Mouse (Mus musculus) regulatory T cell (primary cell): Measurements from ENCODE around the gene Mto1.

Source experiments
- in situ Hi-C: fragments of 300-600 bp; cut with MboI, MseI; formaldehyde crosslinking; loops from one replicate; pipeline ENCODE4 v1.15.1; 2025; ENCODE audit warnings: high pct_unique_total_duplicates

The Mto1 gene

DNA sequence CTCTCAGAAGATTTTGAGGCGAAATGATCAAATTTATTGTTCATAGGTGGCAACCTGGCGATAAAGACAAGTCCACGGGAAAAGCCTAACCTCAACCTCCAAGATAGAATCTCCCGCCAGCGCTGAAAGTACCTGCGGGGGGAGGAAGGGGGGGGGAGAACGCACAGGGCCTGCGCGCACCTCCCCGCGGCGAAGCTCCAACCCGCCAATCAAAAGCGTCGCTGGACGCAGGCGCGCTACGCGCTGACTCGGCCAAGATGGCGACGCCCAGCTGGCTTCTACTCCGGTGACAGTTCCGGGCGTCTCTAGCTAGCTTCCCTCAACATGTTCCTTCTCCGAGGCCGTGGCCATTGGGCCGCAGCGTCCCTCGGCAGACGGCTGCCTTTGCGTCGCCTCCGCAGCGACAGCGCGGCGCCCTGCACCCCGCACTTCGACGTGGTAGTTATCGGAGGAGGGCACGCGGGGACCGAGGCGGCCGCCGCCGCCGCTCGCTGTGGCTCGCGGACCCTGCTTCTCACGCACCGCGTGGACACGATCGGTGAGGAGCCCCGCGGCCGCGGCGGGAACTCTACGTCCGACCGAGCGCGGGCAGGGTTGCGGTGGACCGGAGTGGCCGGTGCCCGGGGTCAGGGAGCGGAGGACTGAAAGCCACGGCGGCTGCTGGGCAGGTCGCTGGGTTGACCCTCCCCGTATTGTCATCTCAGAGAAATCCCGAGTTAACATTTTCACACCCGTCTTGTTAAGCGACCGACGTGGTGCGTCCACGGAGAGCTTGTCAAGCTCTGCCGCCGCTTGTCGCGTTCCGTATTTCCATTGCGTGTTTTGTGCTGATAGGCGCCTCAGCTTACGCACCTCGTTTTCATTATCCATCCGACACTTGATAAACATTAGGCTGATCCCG lies at the start of gene Mto1, which contains the start of gene Gm17324:
Mto1 (plus strand) TSS at position 236 of the 901 bp plus-strand sequence.
Gm17324 (minus strand) TSS at position 814 of the 901 bp plus-strand sequence.
- in situ Hi-C loops = loop anchor here (10.0 kb wide), 1 partner anchor 77 kb away; no protein-coding TSS in a partner anchor

DNA sequence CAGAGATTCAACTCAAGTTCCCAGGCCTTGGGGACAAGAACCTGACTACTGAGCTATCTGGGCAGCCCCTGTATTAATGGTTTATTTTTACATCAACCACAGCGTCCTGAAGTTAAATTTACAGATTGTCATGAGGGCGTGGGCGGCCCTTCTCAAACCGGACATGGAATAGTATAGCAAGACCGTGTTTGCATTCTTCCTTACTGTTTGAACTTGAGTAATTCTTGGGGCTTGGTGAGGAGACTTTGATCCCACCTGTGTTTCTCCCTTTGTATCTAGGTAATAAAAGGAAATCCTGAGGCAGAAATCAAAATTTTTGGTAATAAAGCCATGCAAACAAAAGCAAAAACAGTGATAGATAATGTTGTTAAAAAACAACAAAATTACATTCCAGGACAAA lies 47.4 kb upstream of the Mto1 start:
- in situ Hi-C loops = no loop called here

DNA sequence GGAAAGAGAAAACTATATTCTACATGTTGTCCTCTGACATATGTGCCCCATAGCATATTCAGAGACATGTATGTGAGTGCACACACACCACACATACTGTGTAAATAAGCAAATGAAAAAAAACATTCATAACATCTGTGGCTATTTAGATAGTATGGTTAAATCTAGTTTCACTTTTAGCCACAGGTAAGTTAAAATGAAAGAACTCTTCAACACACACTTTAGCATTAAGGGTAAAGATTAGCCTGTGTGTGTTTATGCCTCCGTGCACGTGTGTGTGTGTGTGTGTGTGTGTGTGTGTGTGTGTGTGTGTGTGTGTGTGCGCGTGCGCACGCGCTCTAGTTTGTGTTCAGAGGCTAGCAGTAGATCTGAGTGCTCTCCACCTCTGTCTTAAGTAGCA lies 46.4 kb upstream of the Mto1 start:
- in situ Hi-C loops = no loop called here

DNA sequence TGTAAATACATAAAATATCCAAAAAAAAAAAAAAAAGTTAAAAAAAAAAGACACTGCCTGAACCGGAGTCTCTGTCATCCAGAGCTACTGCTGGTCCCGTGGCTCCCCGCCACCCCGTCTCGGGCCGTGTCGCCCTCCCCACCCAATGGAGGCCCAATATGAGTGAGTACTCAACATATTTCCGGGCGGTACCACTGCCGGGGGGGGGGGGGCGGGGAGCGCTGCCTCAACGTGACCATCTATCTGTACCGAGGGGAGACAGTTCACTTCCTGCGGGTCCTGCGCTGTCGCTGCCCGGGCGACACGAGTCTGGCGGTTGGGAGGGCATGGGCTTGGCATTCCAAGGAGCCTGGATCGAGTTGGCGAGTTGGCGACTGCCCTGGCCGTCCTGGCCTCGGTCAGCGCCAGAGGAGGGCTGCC lies 20.6 kb upstream of the Mto1 start:
- in situ Hi-C loops = no loop called here

DNA sequence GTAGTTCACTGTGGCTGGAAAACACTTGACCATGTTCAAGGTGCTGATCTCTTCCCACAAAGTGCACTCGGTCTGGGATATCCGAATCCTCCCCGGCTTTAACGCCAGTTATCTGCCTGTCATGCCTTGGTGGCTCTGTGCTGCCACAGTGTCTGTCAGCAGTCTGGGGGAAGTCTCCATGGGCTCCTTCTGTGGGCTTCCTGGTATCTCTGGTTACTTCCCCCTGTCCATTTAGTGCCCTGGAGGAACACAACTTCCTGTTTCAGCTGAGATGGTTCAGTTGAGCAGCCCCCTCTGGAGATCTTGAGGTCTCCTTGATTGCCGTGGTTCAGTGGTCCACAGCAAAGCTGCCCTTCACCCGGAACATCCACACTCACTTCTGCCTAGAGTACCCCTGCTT lies 19.8 kb upstream of the Mto1 start:
- in situ Hi-C loops = no loop called here

DNA sequence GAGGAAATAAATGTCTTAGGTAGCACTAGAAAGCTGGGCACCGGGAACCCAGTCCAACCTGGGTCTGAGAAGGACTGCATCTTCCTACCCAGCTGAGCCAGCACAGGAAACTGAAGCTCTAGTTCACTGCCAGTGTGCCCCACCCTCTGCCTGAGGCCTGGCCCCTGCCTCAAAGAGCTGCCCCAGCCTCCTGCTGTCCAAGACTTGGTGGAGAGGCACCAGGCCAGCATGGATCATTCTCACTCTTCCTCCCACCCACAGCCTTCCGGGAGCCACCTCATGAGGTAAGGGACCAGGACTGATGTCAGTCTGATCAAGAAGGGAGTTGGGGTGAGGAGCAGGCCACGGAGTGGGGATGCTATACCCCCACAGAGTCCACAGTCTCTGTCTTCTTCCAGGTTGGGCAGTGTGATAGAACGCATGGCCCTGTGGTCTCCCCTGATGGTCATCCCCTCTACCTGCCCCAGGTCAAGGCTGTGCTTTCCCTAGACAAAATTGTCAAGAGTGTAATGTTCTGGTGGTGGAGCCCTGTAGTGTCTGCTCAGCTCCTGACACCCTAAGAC lies 19.1 kb upstream of the Mto1 start:
- in situ Hi-C loops = no loop called here

DNA sequence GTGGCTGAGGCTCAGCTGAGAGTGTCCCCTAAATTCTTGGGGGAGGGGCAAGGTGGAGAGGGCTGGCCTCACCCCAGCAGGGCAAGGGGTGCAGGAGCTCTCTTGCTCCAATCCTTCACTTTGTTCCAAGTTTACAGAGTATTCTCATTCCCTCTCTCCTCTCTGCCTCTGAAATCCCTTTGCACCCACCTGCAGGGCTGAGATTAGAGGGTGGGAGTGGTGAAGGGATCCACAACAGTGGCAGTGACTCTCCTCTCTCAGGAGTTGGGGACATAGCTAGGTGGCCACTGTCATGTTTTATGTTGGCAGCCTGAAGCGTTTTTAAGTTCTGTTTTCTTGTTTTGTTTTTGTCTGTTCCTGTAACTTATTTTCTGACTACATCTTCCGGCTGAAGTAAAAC lies 18.5 kb upstream of the Mto1 start:
- in situ Hi-C loops = no loop called here

DNA sequence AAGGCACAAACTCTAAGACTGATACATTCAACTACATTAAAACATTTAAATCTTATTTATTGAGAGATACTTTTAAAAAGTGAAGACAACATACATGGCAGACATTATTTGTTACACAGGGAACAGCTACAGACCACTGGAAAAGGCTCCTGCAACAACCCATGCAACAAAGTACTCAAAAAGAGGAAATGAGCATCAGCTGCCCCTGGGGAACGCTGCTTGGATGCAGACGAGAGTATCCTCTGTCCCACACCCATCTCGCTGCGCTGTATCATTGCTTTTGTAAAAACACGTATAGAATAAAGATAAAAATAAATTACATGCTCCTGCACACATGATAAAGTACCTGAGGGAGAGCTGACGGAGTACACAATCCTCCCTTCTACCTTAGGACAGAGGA lies 17.5 kb upstream of the Mto1 start:
- in situ Hi-C loops = no loop called here

DNA sequence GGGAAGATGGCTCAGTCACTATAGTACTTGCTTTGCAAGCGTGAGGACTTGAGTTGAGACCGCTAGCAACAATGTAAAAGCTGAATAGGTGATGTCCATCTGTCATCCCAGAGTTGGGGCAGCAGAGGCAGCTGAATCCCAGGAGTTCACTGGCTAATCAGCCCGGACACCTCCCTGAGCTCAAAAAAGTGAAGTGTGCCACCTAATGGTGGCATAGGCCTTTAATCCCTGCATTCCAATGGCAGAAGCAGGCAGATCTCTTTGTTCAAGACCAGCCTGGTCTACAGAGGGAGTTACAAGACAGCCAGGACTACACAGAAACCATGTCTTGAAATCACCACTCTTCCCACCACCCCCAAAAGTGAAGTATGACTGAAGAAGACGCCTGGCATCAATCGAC lies 15.5 kb upstream of the Mto1 start:
- in situ Hi-C loops = no loop called here

DNA sequence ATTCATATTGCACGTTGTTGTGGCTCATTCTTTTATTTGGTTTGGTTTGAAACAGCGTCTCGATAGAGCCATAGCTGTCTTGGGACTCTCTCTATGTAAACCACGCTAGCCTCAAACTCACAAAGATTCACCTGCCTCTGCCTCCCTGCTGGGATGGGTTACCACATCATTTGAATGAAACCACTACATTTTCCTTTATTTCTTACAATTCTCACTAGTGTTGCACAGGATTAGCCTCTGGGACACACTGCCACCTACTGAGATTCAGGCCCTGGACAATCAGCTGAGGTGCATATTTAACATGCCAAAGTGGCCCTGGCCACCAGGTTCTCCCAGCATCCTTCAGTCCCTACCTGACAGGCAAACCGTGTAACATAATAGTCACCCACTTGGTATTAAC lies 8.6 kb upstream of the Mto1 start:
- in situ Hi-C loops = no loop called here

DNA sequence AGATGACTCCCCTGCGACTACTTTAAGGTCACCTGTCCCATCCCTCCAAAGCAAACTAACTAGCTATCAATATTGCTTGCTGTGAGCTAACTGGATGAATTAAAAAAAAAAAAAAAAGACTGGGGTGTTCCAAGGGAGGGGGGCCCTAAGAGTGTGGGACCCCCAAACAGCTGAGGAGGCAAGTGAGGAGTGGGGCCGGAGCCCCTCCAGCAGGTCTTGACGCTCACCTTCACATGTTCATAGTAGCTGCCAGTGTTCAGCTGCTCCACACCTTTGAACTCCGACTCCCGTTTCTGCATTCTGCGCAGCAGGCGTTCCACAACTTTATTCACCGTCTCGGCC lies 5.8 kb upstream of the Mto1 start:
- in situ Hi-C loops = loop anchor here (10.0 kb wide), 1 partner anchor 83 kb away; no protein-coding TSS in a partner anchor

DNA sequence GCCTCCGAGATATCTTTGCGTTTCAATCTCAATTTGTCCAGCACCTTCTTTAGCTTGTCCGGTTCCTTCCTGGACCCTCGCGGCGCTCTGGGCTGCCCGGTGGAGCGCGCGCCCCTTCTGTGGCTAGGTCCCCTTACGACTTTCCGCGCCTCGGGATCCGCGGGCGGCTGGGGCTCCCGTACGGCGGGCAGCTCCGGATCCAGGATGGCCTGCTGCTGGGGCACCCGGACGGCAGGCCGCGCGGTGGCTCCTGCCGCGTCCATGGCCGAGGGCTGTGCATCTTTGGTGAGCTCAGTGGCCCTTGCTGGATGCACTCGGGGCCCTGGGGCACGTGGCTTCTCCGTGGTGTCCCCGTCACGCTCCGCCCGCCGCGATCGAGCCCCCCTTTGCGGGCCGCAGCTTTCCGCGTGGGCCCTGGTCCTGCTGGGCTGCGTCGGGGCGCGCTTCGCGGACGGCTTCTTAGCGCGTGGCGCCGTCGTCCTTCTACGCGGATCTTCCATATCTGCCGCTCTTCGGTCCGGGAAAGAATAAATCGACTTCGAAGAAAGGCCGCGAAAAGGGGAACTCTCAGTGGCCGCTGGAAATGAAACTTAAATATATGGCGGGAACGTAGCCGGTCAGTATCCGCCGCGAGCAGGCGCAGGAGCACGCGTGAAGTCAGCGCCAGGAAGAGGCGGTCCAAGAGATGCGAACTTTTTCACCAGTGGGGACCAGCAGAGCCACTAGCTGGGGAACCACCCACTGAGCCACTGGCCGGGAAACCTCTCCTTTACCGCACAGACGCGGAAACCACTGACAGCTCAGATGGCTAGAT lies 5.2 kb upstream of the Mto1 start, which contains the start of gene Cgas:
Cgas (minus strand) TSS at position 659 of the 814 bp plus-strand sequence.
- in situ Hi-C loops = loop anchor here (10.0 kb wide), 1 partner anchor 82 kb away; no protein-coding TSS in a partner anchor

DNA sequence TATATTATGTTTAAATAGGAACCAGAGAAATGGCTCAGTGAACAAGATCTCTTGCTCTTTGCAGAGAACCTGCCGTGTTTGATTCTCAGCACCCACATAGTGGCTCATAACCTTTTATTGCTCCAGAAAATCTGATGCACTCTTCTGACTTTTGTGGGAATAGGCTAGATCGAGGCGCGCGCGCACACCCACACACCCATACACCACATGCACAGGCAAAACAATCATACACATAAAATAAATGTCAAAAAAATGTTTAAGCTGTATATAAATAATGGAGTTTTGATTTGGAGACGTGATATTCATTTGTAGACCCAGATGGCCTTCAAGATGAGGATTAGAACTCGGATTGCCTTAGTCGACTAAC lies 419 bp upstream of the Mto1 start:
- in situ Hi-C loops = loop anchor here (10.0 kb wide), 1 partner anchor 77 kb away; no protein-coding TSS in a partner anchor

DNA sequence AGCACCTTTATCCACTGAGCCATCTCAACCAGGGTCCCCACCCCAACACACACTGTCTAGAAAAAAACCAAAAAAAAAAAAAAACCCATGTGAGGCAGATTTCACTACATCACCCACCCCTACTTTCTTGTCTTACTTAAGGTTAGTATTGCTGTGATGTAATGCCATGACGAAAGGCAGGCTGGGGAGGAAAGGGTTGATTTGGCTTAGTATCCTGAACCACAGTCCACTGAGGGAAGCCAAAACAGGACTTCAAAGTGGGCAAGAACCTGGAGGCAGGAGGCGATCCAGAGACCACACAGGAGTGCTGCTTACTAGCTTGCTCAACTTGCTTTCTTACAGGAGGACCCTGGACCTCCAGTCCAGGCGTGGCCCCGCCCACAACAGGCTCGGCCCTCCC lies 2.4 kb downstream of the Mto1 start:
- in situ Hi-C loops = no loop called here

DNA sequence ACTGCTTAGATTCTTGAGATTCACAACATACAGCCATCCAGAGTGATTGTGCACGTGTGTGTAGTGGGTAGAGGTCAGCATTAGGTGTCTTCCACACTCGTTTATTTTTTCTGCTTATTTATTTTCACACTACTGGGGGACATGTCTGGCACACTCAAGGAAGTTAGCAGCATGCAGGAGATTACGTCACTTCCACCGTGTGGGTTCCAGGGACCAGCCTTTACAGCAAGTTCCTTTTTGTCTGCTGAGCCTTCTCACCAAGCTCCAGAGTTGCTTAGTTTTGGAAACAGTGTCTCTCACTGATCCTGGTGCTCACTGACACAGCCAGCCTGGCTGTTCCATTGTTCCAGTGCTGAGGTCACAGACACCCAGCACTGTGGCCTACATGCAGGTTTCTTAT lies 3.4 kb downstream of the Mto1 start:
- in situ Hi-C loops = no loop called here

DNA sequence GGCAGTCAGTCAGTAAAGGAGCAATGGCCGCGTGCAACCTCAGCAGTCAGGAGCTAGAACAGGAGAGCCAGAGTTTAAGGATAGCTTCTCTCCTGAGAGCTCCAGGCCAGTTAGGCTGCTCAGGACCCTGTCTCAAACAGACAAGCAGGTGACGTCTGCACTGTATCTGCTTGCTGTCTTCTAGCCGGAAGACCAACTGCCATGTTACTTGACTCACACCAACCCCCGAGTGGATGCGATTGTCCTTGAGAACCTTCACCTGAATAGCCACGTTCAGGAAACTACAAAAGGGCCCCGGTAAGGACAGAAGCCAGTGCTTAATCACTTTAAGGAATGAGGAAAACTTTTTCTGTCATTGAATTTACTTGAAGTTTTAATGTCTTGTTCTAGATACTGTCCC lies 9.0 kb downstream of the Mto1 start:
- in situ Hi-C loops = no loop called here

DNA sequence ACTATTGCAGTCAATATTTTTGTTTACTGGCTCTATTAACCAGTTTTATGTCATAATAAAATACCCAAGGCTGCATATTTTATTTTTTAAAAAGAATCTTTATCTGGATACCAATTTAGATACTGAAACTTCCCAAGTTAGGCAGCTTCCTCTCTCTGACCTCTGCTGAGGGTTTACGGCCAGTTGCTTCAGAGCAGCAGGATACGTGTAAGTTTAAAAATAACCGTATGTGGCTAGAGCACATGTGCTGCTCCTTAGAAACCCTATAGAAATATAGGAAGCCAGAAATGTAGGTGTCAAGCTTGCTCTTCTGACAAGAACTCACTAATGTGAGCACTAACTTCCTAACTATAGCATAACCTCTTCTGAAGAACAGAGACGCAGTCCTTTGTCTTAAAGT lies 15.3 kb downstream of the Mto1 start:
- in situ Hi-C loops = loop anchor here (5.0 kb wide), 1 partner anchor 84 kb away; no protein-coding TSS in a partner anchor

DNA sequence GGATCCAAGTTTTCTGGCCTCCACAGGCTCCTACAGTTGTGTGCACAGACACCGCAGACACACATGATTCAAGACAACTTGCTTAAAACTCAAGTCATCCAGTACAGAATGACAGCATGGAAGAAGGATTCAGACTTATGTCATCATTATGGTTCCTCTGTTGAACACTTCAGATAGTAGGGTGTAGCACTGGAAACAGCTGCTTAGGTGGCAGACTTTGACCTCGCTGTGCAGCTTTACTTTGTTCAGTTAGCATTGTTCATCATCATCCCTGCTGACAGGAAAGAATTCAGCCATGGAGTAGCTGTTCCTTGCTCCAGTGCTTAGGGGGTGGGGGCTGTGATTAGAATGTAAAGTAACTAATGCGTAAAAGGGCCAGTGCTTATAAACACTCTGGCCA lies 17.7 kb downstream of the Mto1 start:
- in situ Hi-C loops = no loop called here

DNA sequence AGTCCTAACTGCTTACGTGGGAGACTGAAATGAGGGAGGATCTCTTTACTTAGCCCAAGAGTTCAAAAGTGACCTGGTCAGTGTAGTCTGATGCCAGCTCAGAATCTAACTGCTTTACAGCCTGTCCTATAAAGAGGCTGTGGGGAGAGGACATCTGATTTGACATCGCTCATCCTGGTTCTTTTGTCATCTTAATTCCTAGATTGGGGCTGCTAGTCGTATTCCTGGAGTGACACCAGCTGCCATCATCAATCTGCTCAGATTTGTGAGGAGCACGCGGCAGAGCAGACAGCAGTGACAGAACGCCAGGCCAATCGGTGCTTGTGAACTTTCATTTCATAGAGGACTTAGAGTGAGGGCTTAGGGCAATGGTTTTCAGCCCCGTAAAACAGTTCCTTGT lies 25.6 kb downstream of the Mto1 start:
- in situ Hi-C loops = no loop called here

DNA sequence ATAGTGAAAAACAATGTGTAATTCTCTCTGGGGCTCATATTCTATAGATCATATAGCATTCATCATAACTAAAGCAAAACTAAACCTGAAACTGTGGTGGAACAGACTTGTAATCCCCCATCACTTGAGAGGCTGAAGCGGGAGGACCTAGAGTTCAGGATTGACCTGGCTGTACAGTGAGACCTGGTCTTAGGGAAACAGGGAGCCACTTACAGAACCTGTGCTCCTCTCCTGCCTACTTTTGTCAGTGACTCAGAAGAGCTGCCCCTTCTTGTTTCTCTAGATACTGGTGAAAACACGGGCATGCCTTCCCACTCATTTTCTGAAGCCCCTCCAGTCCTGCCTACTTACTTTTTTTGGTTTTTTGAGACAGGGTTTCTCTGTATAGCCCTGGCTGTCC lies 26.3 kb downstream of the Mto1 start:
- in situ Hi-C loops = no loop called here

DNA sequence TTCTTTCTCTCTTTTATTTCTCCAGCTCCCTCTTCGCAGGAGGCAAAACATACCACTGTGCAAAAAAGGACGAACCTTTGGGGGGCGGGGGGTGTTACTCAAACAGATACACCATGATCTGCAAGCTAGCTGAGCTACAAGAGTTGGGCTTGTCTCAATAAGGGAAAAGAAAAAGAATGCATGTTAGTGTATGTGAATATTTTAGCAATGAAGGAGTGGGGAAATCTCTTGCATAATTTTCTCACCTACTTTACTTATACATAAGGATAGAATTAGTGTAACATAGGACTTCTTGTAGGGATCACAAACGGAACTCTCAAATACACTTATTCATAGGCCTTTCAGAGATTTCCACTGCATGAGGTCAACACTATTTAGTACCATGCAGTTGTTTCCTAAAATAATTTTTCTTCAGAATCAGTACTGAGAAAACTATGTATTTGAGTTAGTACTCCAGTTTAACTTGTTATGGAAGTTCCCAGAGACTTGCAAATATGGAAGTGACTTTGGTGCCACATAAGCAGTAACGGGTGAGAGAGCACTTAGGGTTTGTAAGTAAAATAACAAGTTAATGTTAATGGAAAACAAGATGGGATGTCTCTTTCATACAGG lies 26.9 kb downstream of the Mto1 start:
- in situ Hi-C loops = no loop called here

DNA sequence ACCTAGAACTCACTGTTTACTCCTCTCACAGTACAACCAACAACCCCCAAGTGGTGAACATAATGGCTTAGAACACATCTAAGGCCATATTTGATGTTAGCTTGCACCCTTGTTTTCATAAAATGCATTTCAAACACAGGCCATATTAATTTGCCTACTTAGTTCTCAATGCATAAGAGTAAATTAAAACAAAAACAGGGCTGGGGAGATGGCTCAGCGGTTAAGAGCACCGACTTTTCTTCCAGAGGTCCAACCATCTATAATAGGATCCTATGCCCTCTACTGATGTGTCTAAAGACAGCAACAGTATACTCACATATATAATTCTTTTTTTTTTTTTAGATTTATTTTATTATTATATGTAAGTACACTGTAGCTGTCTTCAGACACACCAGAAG lies 27.4 kb downstream of the Mto1 start:
- in situ Hi-C loops = no loop called here
